In genomic region chr14:9555807-9556206, GRCm38 (mm10) we compare ENCODE assay signal across 13 mouse cellular contexts.
DNase-seq lines count a peak whose midpoint lies in the region; ATAC-seq lines count a peak whose summit lies in the region.
"Had no signal": no experiment of that assay in that cellular context is flagged by ENCODE, and none has a peak within 500 bp of the region (broad histone marks: within the 10 kb centered on the region; RNA-seq: fewer than 3 reads in every experiment).

No protein-coding gene starts in this region.

- H3K4me1 ChIP-seq in hindbrain, embryonic 16.5 days (ENCODE audit: control insufficient read depth, insufficient read depth, low read depth, low read length): peaks cover 7% of the 10 kb centered on the region
- peaks cover 14% of the 10 kb centered on the region; the same call in 1 of the 2 replicates for H3K4me1 ChIP-seq in hindbrain, embryonic 13.5 days (replicated peaks)
- peaks cover 8% of the 10 kb centered on the region; the same call in 1 of the 2 replicates for H3K4me1 ChIP-seq in embryonic facial prominence, embryonic 12.5 days

- H3K9me3 ChIP-seq in hindbrain, embryonic 16.5 days (ENCODE audit: control insufficient read depth, low read length): no peaks in the 10 kb centered on the region
- no peaks in the 10 kb centered on the region for H3K9me3 ChIP-seq in hindbrain, embryonic 13.5 days
- H3K9me3 ChIP-seq in embryonic facial prominence, embryonic 12.5 days: no peaks in the 10 kb centered on the region
- H3K9me3 ChIP-seq: midbrain, embryonic 12.5 days; neural tube, embryonic 15.5 days had no signal

- WGBS in hindbrain, embryonic 16.5 days: 49% methylated on average over 6 of the region's 6 CpGs
- 57% methylated on average over 6 of the region's 6 CpGs for WGBS in hindbrain, embryonic 13.5 days
- 17% methylated on average over 6 of the region's 6 CpGs for WGBS in embryonic facial prominence, embryonic 12.5 days

- ATAC-seq in hindbrain, embryonic 16.5 days: peak; percentile 34; the same call in 1 of the 2 replicates
- no peak for ATAC-seq in hindbrain, embryonic 13.5 days (ENCODE audit: low FRiP score)
- no peak for ATAC-seq in embryonic facial prominence, embryonic 12.5 days (ENCODE audit: insufficient number of reproducible peaks, insufficient read depth, low FRiP score, low TSS enrichment)
- ATAC-seq: activated CD4-positive, CD25-positive, alpha-beta regulatory T cell, adult 4 months; intestine, embryonic 16.5 days had no signal

- peak; percentile 36 to 38 for DNase-seq in right cerebral cortex, postnatal 10 days (ENCODE audit: low spot score in 2 of 2)
- DNase-seq in right cerebral cortex, postnatal 25 days: no peak
- no peak for DNase-seq in left cerebral cortex, postnatal 4 days
- DNase-seq in gastrocnemius, postnatal 14 days: no peak
- DNase-seq: gastrocnemius, postnatal 36 days had no signal

- intact Hi-C loops in left cerebral cortex, postnatal 4 days (cut with DNase I): no loop called here
- intact Hi-C loops in gastrocnemius, postnatal 14 days (cut with DNase I; ENCODE audit: low total_unique reads): no loop called here

- no peak overlapping the region for H3K4me2 ChIP-seq in hindbrain, embryonic 16.5 days (ENCODE audit: low read length)
- no peak overlapping the region for H3K4me2 ChIP-seq in hindbrain, embryonic 13.5 days
- H3K4me2 ChIP-seq in embryonic facial prominence, embryonic 12.5 days (replicated peaks): no peak overlapping the region
- H3K4me2 ChIP-seq: midbrain, embryonic 12.5 days; neural tube, embryonic 15.5 days had no signal

- no peak overlapping the region for H3K9ac ChIP-seq in hindbrain, embryonic 16.5 days (ENCODE audit: low read depth, low read length)
- no peak overlapping the region for H3K9ac ChIP-seq in hindbrain, embryonic 13.5 days
- no peak overlapping the region for H3K9ac ChIP-seq in embryonic facial prominence, embryonic 12.5 days
- H3K9ac ChIP-seq: liver, embryonic 14.5 days; midbrain, embryonic 12.5 days; neural tube, embryonic 15.5 days had no signal

- H3K4me3 ChIP-seq in hindbrain, embryonic 16.5 days (ENCODE audit: low read length): no peak overlapping the region
- H3K4me3 ChIP-seq in hindbrain, embryonic 13.5 days: no peak overlapping the region
- no peak overlapping the region for H3K4me3 ChIP-seq in embryonic facial prominence, embryonic 12.5 days
- H3K4me3 ChIP-seq: midbrain, embryonic 12.5 days; neural tube, embryonic 15.5 days had no signal

- H3K27ac ChIP-seq in hindbrain, embryonic 16.5 days (ENCODE audit: low read depth, low read length): no peak overlapping the region
- no peak overlapping the region for H3K27ac ChIP-seq in hindbrain, embryonic 13.5 days
- H3K27ac ChIP-seq in embryonic facial prominence, embryonic 12.5 days: 0 out of 2 replicates have a peak overlapping the region, but pooled peaks have one; percentile 6
- H3K27ac ChIP-seq: liver, embryonic 14.5 days; midbrain, embryonic 12.5 days; neural tube, embryonic 15.5 days had no signal

- H3K36me3 ChIP-seq in hindbrain, embryonic 16.5 days (ENCODE audit: control insufficient read depth, insufficient read depth, low read length): no peaks in the 10 kb centered on the region
- H3K36me3 ChIP-seq in hindbrain, embryonic 13.5 days: no peaks in the 10 kb centered on the region
- H3K36me3 ChIP-seq in embryonic facial prominence, embryonic 12.5 days: no peaks in the 10 kb centered on the region
- H3K36me3 ChIP-seq: midbrain, embryonic 12.5 days; neural tube, embryonic 15.5 days had no signal

- no peaks in the 10 kb centered on the region for H3K27me3 ChIP-seq in hindbrain, embryonic 16.5 days (replicated peaks; ENCODE audit: control insufficient read depth, insufficient read depth, low read length)
- H3K27me3 ChIP-seq in hindbrain, embryonic 13.5 days: no peaks in the 10 kb centered on the region
- H3K27me3 ChIP-seq in embryonic facial prominence, embryonic 12.5 days: no peaks in the 10 kb centered on the region
- H3K27me3 ChIP-seq: midbrain, embryonic 12.5 days; neural tube, embryonic 15.5 days had no signal

Comparison
In these comparisons a context has a peak if more than half of its experiments do, and no peak if none do; other contexts are left out.
1. DNase-seq: peak in right cerebral cortex, postnatal 10 days (2 of 2); none in right cerebral cortex, postnatal 25 days (single experiment), left cerebral cortex, postnatal 4 days (single experiment) and gastrocnemius, postnatal 14 days (single experiment).